Mouse (Mus musculus): ENCODE results near the gene Abca4.

GRCm38 (mm10) chr3:122072646-122073571 lies 28.7 kb downstream of the Abca4 start:
- no peak for TF ChIP-seq CTCF (IDR thresholded peaks at IDR 0.05; ENCODE audit: control insufficient read depth, insufficient read depth, low read length)
- TF ChIP-seq POLR2A (IDR thresholded peaks at IDR 0.05; ENCODE audit: borderline replicate concordance, control insufficient read depth, low read depth, low read length): no peak

All from bone marrow, adult 2 months (tissue).